In genomic region chr11:120491317-120492023, GRCm38 (mm10) we compare ENCODE assay signal across 8 mouse cellular contexts. TPM values are rescaled to one million over a fixed set of nuclear protein-coding genes. Genes with fewer than 3 reads are reported as not detected.
DNase-seq lines count a peak whose midpoint lies in the region; ATAC-seq lines count a peak whose summit lies in the region.

Gene Slc25a10, plus strand, starts transcription at chr11:120491840.

- ATAC-seq in hindbrain, embryonic 13.5 days (ENCODE audit: low FRiP score) = peak; percentile 86

- H3K9me3 ChIP-seq in hindbrain, embryonic 13.5 days = no peaks in the 10 kb centered on the region

- H3K27me3 ChIP-seq in hindbrain, embryonic 13.5 days = no peaks in the 10 kb centered on the region

- peaks cover 46% of the 10 kb centered on the region for H3K4me1 ChIP-seq in hindbrain, embryonic 13.5 days (replicated peaks)

- DNase-seq in T-cell, adult 2 months (ENCODE audit: low spot score) = peak; percentile 43
- peak; percentile 88 to 93 for DNase-seq in cerebellum, postnatal 25 days
- peak; percentile 61 to 68 for DNase-seq in frontal cortex, postnatal 25 days (ENCODE audit: low spot score in 2 of 2)
- peak; percentile 81 to 88 for DNase-seq in layer of hippocampus, postnatal 14 days (ENCODE audit: low spot score in 2 of 2)
- peak; percentile 93 for DNase-seq in lung, postnatal 10 days
- peak; percentile 91 for DNase-seq in ovary, postnatal 36 days (ENCODE audit: low spot score)
- DNase-seq in thymus, postnatal 14 days = peak; percentile 84

- H3K4me2 ChIP-seq in hindbrain, embryonic 13.5 days = peak within 1 kb of the TSS; percentile 97

- under 1% methylated on average over 35 of the region's 35 CpGs for WGBS in hindbrain, embryonic 13.5 days

- peaks cover 55% of the 10 kb centered on the region for H3K36me3 ChIP-seq in hindbrain, embryonic 13.5 days

- H3K27ac ChIP-seq in hindbrain, embryonic 13.5 days = peak within 1 kb of the TSS; percentile 89

- H3K9ac ChIP-seq in hindbrain, embryonic 13.5 days = peak within 1 kb of the TSS; percentile 94

- H3K4me3 ChIP-seq in hindbrain, embryonic 13.5 days = peak within 1 kb of the TSS; percentile 93

RNA-seq across cellular contexts. Expression of gene Slc25a10, which starts in this region (rescaled TPM):
- polyA plus RNA-seq in hindbrain, embryonic 13.5 days (2015; fragmentation: Nextera tagmentation; extraction: Ambion mirVana) = 32.0 and 32.8 TPM in 2 replicates
- total RNA-seq in layer of hippocampus, postnatal 14 days (2021) = 10 to 100 TPM; 25.6 to 27.2 TPM

Comparison
In these comparisons a context has a peak if more than half of its experiments do, and no peak if none do; other contexts are left out.
1. Peak in every context shown above with its lines: DNase-seq, ATAC-seq, H3K4me3 ChIP-seq and H3K27ac ChIP-seq.
2. DNase-seq: peak in every context shown above with its lines; median percentile 93 in lung, postnatal 10 days; 91 in ovary, postnatal 36 days; 90 in cerebellum, postnatal 25 days; 84 in layer of hippocampus, postnatal 14 days; 84 in thymus, postnatal 14 days; 64 in frontal cortex, postnatal 25 days; 43 in T-cell, adult 2 months.